Mouse (Mus musculus): ENCODE data around the gene Pom121l2.
A peak's percentile ranks its signal among the peaks of the same experiment; 100 is the strongest.

Gene Pom121l2

GRCm38 (mm10) chr13:21980981-21981802, at the start of gene Pom121l2:
Gene Pom121l2, plus strand, starts transcription at chr13:21981194.
- peak; percentile 74 for DNase-seq (ENCODE audit: low spot score)

GRCm38 (mm10) chr13:21931740-21932139, 49.3 kb upstream of the Pom121l2 start:
- DNase-seq (ENCODE audit: low spot score), result no peak

- no peak for DNase-seq (ENCODE audit: low spot score)
Observed at GRCm38 (mm10) chr13:21933626-21934548, 47.1 kb upstream of the Pom121l2 start.

GRCm38 (mm10) chr13:21934982-21935791, 45.8 kb upstream of the Pom121l2 start:
- peak; percentile 70 for DNase-seq (ENCODE audit: low spot score)

- no peak for DNase-seq (ENCODE audit: low spot score)
Observed at GRCm38 (mm10) chr13:21935833-21936232, 45.2 kb upstream of the Pom121l2 start.

GRCm38 (mm10) chr13:21936968-21937367, 44.0 kb upstream of the Pom121l2 start:
- DNase-seq (ENCODE audit: low spot score), result peak; percentile 49

GRCm38 (mm10) chr13:21940213-21940612, 40.8 kb upstream of the Pom121l2 start:
- peak; percentile 89 for DNase-seq (ENCODE audit: low spot score)

- DNase-seq (ENCODE audit: low spot score), result peak; percentile 78
Observed at GRCm38 (mm10) chr13:21940811-21941321, 40.1 kb upstream of the Pom121l2 start.

- DNase-seq (ENCODE audit: low spot score), result no peak
Observed at GRCm38 (mm10) chr13:21943644-21944043, 37.4 kb upstream of the Pom121l2 start.

- DNase-seq (ENCODE audit: low spot score), result no peak
Observed at GRCm38 (mm10) chr13:21944592-21944925, 36.4 kb upstream of the Pom121l2 start.

- DNase-seq (ENCODE audit: low spot score), result peak; percentile 93
Observed at GRCm38 (mm10) chr13:21944926-21945740, 35.9 kb upstream of the Pom121l2 start, which contains the start of gene Zfp184. Gene Zfp184, plus strand, starts transcription at chr13:21945094.

- DNase-seq (ENCODE audit: low spot score), result no peak
Observed at GRCm38 (mm10) chr13:21969269-21969668, 11.7 kb upstream of the Pom121l2 start.

GRCm38 (mm10) chr13:21969816-21970215, 11.2 kb upstream of the Pom121l2 start:
- no peak for DNase-seq (ENCODE audit: low spot score)

GRCm38 (mm10) chr13:21971641-21972040, 9.4 kb upstream of the Pom121l2 start:
- DNase-seq (ENCODE audit: low spot score), result no peak

- DNase-seq (ENCODE audit: low spot score), result peak; percentile 95
Observed at GRCm38 (mm10) chr13:21974221-21974725, 6.7 kb upstream of the Pom121l2 start.

GRCm38 (mm10) chr13:21974726-21975473, 6.1 kb upstream of the Pom121l2 start:
- DNase-seq (ENCODE audit: low spot score), result peak; percentile 77

- DNase-seq (ENCODE audit: low spot score), result no peak
Observed at GRCm38 (mm10) chr13:21981803-21982193, 804 bp downstream of the Pom121l2 start.

GRCm38 (mm10) chr13:21984486-21984885, 3.5 kb downstream of the Pom121l2 start:
- DNase-seq (ENCODE audit: low spot score), result no peak

GRCm38 (mm10) chr13:21992550-21992949, 11.6 kb downstream of the Pom121l2 start:
- no peak for DNase-seq (ENCODE audit: low spot score)
